Mouse (Mus musculus): ENCODE measurements at regions not wholly inside any gene's neighbourhood (a gene's known extent, or its start where the extent isn't known, plus 50 kb on each side); places are given as distances from the start of the nearest gene placed in this dataset.

GRCm38 (mm10) chr5:129409440-129410004, 91.5 kb upstream of the Sfswap start:
- Histone ChIP-seq H3K27me3 (ENCODE audit: control insufficient read depth, insufficient read depth, insufficient read length) (peaks cover 19% of the 10 kb centered on the region), H3K79me2 (ENCODE audit: control insufficient read depth, insufficient read depth) (no peaks in the 10 kb centered on the region), H3K4me2 (ENCODE audit: low read depth) (no peak overlapping the region), H3K36me3 (ENCODE audit: control insufficient read depth, insufficient read depth) (no peaks in the 10 kb centered on the region), H3ac (ENCODE audit: control insufficient read depth, insufficient read length) (no peak overlapping the region), H3K4me3 (no peak overlapping the region)
- TF ChIP-seq TCF12 (IDR thresholded peaks at IDR 0.05; ENCODE audit: insufficient read depth, poor library complexity, severe bottlenecking) (no peak), E2F4 (IDR thresholded peaks at IDR 0.05; ENCODE audit: insufficient read depth) (no peak), REST (IDR thresholded peaks at IDR 0.05; ENCODE audit: insufficient read depth, insufficient read length) (no peak), MYOD1 (IDR thresholded peaks at IDR 0.05; ENCODE audit: control insufficient read depth in 1 of 3, insufficient read length in 2 of 3, low read depth in 2 of 3) (no peak), CEBPB (IDR thresholded peaks at IDR 0.05; ENCODE audit: insufficient read depth, poor library complexity, severe bottlenecking) (no peak), POLR2AphosphoS2 (IDR thresholded peaks at IDR 0.05; ENCODE audit: insufficient read length, low read depth) (no peak)

- Histone ChIP-seq H3K4me3 (no peak overlapping the region), H3K36me3 (ENCODE audit: control insufficient read depth, insufficient read depth) (no peaks in the 10 kb centered on the region), H3K4me2 (ENCODE audit: low read depth) (no peak overlapping the region), H3K79me2 (ENCODE audit: control insufficient read depth, insufficient read depth) (no peaks in the 10 kb centered on the region), H3ac (ENCODE audit: control insufficient read depth, insufficient read length) (no peak overlapping the region), H3K27me3 (ENCODE audit: control insufficient read depth, insufficient read depth, insufficient read length) (peaks cover 6% of the 10 kb centered on the region)
- no peak for TF ChIP-seq MYOG (IDR thresholded peaks at IDR 0.05; ENCODE audit: control insufficient read depth in 1 of 3, insufficient read depth in 1 of 3, insufficient read length in 2 of 3, low read depth in 2 of 3)
- TF ChIP-seq TCF3 (IDR thresholded peaks at IDR 0.05; ENCODE audit: insufficient read length, low read depth) = no peak
- TF ChIP-seq USF1 (IDR thresholded peaks at IDR 0.05; ENCODE audit: low read depth) = no peak
- TF ChIP-seq E2F4 (IDR thresholded peaks at IDR 0.05; ENCODE audit: insufficient read depth) = no peak
- TF ChIP-seq CEBPB (IDR thresholded peaks at IDR 0.05; ENCODE audit: insufficient read depth, poor library complexity, severe bottlenecking) = no peak
- no peak for TF ChIP-seq REST (IDR thresholded peaks at IDR 0.05; ENCODE audit: insufficient read depth, insufficient read length)
Observed at GRCm38 (mm10) chr5:129412161-129412560, 88.9 kb upstream of the Sfswap start.

- Histone ChIP-seq H3K79me2 (ENCODE audit: control insufficient read depth, insufficient read depth) (no peaks in the 10 kb centered on the region), H3K36me3 (ENCODE audit: control insufficient read depth, insufficient read depth) (no peaks in the 10 kb centered on the region), H3K4me3 (no peak overlapping the region), H3K27me3 (ENCODE audit: control insufficient read depth, insufficient read depth, insufficient read length) (no peaks in the 10 kb centered on the region), H3ac (ENCODE audit: control insufficient read depth, insufficient read length) (no peak overlapping the region), H3K4me2 (ENCODE audit: low read depth) (peak overlapping the region; percentile 79)
- no peak for TF ChIP-seq CEBPB (IDR thresholded peaks at IDR 0.05; ENCODE audit: insufficient read depth, poor library complexity, severe bottlenecking)
- TF ChIP-seq MYOD1 (IDR thresholded peaks at IDR 0.05; ENCODE audit: control insufficient read depth in 1 of 3, insufficient read length in 2 of 3, low read depth in 2 of 3) = no peak
- no peak for TF ChIP-seq SRF (IDR thresholded peaks at IDR 0.05; ENCODE audit: control insufficient read depth, insufficient read length, low read depth)
- TF ChIP-seq MAX (IDR thresholded peaks at IDR 0.05; ENCODE audit: low read depth) = no peak
- no peak for TF ChIP-seq MYOG (IDR thresholded peaks at IDR 0.05; ENCODE audit: control insufficient read depth in 1 of 3, insufficient read depth in 1 of 3, insufficient read length in 2 of 3, low read depth in 2 of 3)
- TF ChIP-seq TCF12 (IDR thresholded peaks at IDR 0.05; ENCODE audit: insufficient read depth, poor library complexity, severe bottlenecking) = no peak
Observed at GRCm38 (mm10) chr5:129414960-129415706, 85.9 kb upstream of the Sfswap start.

- no peaks in the 10 kb centered on the region for H3K27me3 ChIP-seq (ENCODE audit: control insufficient read depth, insufficient read depth, insufficient read length)
- H3K4me2 ChIP-seq (ENCODE audit: low read depth) = no peak overlapping the region
- H3K4me3 ChIP-seq = no peak overlapping the region
- H3ac ChIP-seq (ENCODE audit: control insufficient read depth, insufficient read length) = no peak overlapping the region
- no peak for TF ChIP-seq TCF3 (IDR thresholded peaks at IDR 0.05; ENCODE audit: insufficient read length, low read depth)
- no peak for TF ChIP-seq MYOG (IDR thresholded peaks at IDR 0.05; ENCODE audit: control insufficient read depth in 1 of 3, insufficient read depth in 1 of 3, insufficient read length in 2 of 3, low read depth in 2 of 3)
- TF ChIP-seq POLR2AphosphoS2 (IDR thresholded peaks at IDR 0.05; ENCODE audit: insufficient read length, low read depth) = no peak
- no peak for TF ChIP-seq MAX (IDR thresholded peaks at IDR 0.05; ENCODE audit: low read depth)
- no peak for TF ChIP-seq MYOD1 (IDR thresholded peaks at IDR 0.05; ENCODE audit: control insufficient read depth in 1 of 3, insufficient read length in 2 of 3, low read depth in 2 of 3)
- no peak for TF ChIP-seq E2F4 (IDR thresholded peaks at IDR 0.05; ENCODE audit: insufficient read depth)
- TF ChIP-seq USF1 (IDR thresholded peaks at IDR 0.05; ENCODE audit: low read depth) = no peak
- TF ChIP-seq SRF (IDR thresholded peaks at IDR 0.05; ENCODE audit: control insufficient read depth, insufficient read length, low read depth) = no peak
- TF ChIP-seq REST (IDR thresholded peaks at IDR 0.05; ENCODE audit: insufficient read depth, insufficient read length) = no peak
- no peak for TF ChIP-seq CEBPB (IDR thresholded peaks at IDR 0.05; ENCODE audit: insufficient read depth, poor library complexity, severe bottlenecking)
- TF ChIP-seq POLR2A (IDR thresholded peaks at IDR 0.05; ENCODE audit: insufficient read length, low read depth) = no peak
- TF ChIP-seq TCF12 (IDR thresholded peaks at IDR 0.05; ENCODE audit: insufficient read depth, poor library complexity, severe bottlenecking) = no peak
- no peaks in the 10 kb centered on the region for H3K79me2 ChIP-seq (ENCODE audit: control insufficient read depth, insufficient read depth)
- H3K36me3 ChIP-seq (ENCODE audit: control insufficient read depth, insufficient read depth) = no peaks in the 10 kb centered on the region
Observed at GRCm38 (mm10) chr5:129416425-129416824, 84.6 kb upstream of the Sfswap start.

GRCm38 (mm10) chr5:129417516-129417915, 83.5 kb upstream of the Sfswap start:
- Histone ChIP-seq H3K36me3 (ENCODE audit: control insufficient read depth, insufficient read depth) (no peaks in the 10 kb centered on the region), H3ac (ENCODE audit: control insufficient read depth, insufficient read length) (no peak overlapping the region), H3K79me2 (ENCODE audit: control insufficient read depth, insufficient read depth) (no peaks in the 10 kb centered on the region), H3K4me3 (no peak overlapping the region), H3K27me3 (ENCODE audit: control insufficient read depth, insufficient read depth, insufficient read length) (no peaks in the 10 kb centered on the region), H3K4me2 (ENCODE audit: low read depth) (no peak overlapping the region)
- no peak for TF ChIP-seq TCF12 (IDR thresholded peaks at IDR 0.05; ENCODE audit: insufficient read depth, poor library complexity, severe bottlenecking)
- TF ChIP-seq E2F4 (IDR thresholded peaks at IDR 0.05; ENCODE audit: insufficient read depth) = no peak
- TF ChIP-seq POLR2A (IDR thresholded peaks at IDR 0.05; ENCODE audit: insufficient read length, low read depth) = no peak
- no peak for TF ChIP-seq MYOD1 (IDR thresholded peaks at IDR 0.05; ENCODE audit: control insufficient read depth in 1 of 3, insufficient read length in 2 of 3, low read depth in 2 of 3)
- TF ChIP-seq REST (IDR thresholded peaks at IDR 0.05; ENCODE audit: insufficient read depth, insufficient read length) = no peak
- no peak for TF ChIP-seq MAX (IDR thresholded peaks at IDR 0.05; ENCODE audit: low read depth)
